Mouse (Mus musculus): ENCODE measurements around the gene H2-DMb2. TPM values are rescaled to one million over a fixed set of nuclear protein-coding genes. Genes with fewer than 3 reads are reported as not detected.
A peak's percentile ranks its signal among the peaks of the same experiment; 100 is the strongest.

H2-DMb2 gene
- polyA plus RNA-seq, 1 experiment from 2014 or later, result 0.98 TPM

DNA sequence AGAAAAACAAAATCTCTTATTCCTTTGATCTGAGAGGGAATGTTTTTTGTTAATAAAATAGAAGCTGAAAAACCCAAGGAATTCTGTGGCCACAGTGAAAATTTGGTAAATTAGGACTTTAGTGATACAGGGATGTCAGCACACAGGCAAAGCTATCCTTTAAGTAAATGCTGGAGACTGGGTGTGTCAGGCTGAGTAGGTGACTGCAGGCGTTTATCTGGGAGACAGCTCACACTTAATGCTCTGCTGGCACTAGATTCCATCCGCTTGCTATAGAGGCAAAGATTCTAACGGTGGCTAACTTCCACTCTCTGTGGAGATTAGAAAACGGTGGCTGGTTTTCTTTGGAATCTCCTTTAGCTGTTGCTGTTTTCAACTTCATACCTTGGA is 27.4 kb downstream of the H2-DMb2 start:
- ATAC-seq, result no peak
- Histone ChIP-seq H3K4me3 (ENCODE audit: low read depth, low read length) (no peak overlapping the region), H3K9ac (ENCODE audit: low read depth, low read length) (no peak overlapping the region), H3K27ac (ENCODE audit: low read depth, low read length) (no peak overlapping the region), H3K9me3 (ENCODE audit: control insufficient read depth) (0 out of 2 replicates have a peak, but pooled peaks cover 4% of the 10 kb centered on the region), H3K4me2 (replicated peaks; ENCODE audit: low read depth) (no peak overlapping the region), H3K4me1 (replicated peaks; ENCODE audit: control insufficient read depth, insufficient read depth, low read length) (no peaks in the 10 kb centered on the region), H3K36me3 (ENCODE audit: control insufficient read depth, insufficient read depth) (no peaks in the 10 kb centered on the region), H3K27me3 (replicated peaks; ENCODE audit: control insufficient read depth, insufficient read depth, low read length) (peaks cover 3% of the 10 kb centered on the region; the same call in 1 of the 2 replicates)
- no peak for TF ChIP-seq CTCF (IDR thresholded peaks at IDR 0.05; ENCODE audit: low read depth)
- WGBS, result 19% methylated on average over 4 of the region's 4 CpGs

DNA sequence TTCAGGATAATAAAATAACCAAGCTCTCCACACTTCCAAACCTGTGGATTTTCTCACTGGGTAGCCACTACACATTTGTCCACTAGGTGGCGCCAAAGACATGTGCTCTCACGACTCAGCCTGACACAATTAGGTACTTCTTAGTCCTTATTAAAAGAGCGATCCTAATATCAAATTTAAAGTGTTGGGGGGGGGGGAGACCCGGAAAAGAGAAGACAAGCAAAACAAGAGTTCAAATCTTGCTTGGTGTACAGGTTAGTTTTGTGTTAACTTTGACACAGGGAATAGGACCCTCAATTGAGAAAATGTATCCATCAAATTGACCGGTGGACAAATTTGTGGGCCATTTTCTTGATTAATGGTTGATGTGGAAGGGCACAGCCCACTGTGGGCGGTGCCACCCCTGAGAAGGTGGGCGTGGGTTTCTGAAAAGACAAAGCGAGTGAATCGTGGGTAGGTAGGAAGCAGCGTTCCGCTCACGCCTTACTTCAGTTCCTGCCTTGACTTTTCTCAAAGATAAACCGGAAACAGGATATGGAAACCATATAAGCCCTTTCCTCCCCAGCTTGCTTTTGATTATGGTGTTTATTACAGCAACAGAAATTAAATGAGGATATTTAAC is 27.9 kb downstream of the H2-DMb2 start:
- Histone ChIP-seq H3K36me3 (ENCODE audit: control insufficient read depth, insufficient read depth) (no peaks in the 10 kb centered on the region), H3K9me3 (ENCODE audit: control insufficient read depth) (0 out of 2 replicates have a peak, but pooled peaks cover 4% of the 10 kb centered on the region), H3K4me2 (replicated peaks; ENCODE audit: low read depth) (no peak overlapping the region), H3K4me3 (ENCODE audit: low read depth, low read length) (no peak overlapping the region), H3K4me1 (replicated peaks; ENCODE audit: control insufficient read depth, insufficient read depth, low read length) (no peaks in the 10 kb centered on the region), H3K27me3 (replicated peaks; ENCODE audit: control insufficient read depth, insufficient read depth, low read length) (peaks cover 3% of the 10 kb centered on the region; the same call in 1 of the 2 replicates), H3K27ac (ENCODE audit: low read depth, low read length) (no peak overlapping the region), H3K9ac (ENCODE audit: low read depth, low read length) (no peak overlapping the region)
- peak; percentile 94 for TF ChIP-seq CTCF (IDR thresholded peaks at IDR 0.05; ENCODE audit: low read depth)
- 0 out of 2 replicates have a peak, but pooled peaks have one; percentile 46 for ATAC-seq
- 37% methylated on average over 13 of the region's 13 CpGs for WGBS

DNA sequence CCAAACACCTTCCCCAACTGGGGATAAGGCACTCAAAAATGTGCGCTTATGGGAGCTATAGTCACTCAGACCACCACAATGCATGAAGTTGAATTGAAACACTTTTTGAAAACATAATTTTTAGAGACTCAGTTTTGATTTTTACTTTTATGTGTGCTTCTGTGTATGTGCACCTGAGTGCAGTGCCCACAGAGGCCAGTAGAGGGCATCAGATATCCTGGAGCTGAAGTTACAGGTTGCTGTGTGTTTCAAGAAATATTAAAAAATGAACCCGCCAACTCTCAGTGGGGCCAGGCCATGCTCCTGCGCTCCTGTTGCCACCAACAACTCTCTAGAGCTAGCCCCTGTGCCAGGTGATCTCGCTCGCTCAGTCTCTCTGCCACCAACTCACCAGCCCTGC is 29.4 kb downstream of the H2-DMb2 start:
- Histone ChIP-seq H3K9ac (ENCODE audit: low read depth, low read length) (no peak overlapping the region), H3K36me3 (ENCODE audit: control insufficient read depth, insufficient read depth) (no peaks in the 10 kb centered on the region), H3K4me2 (replicated peaks; ENCODE audit: low read depth) (no peak overlapping the region), H3K9me3 (ENCODE audit: control insufficient read depth) (0 out of 2 replicates have a peak, but pooled peaks cover 4% of the 10 kb centered on the region), H3K4me1 (replicated peaks; ENCODE audit: control insufficient read depth, insufficient read depth, low read length) (no peaks in the 10 kb centered on the region), H3K27me3 (replicated peaks; ENCODE audit: control insufficient read depth, insufficient read depth, low read length) (peaks cover 3% of the 10 kb centered on the region; the same call in 1 of the 2 replicates), H3K4me3 (ENCODE audit: low read depth, low read length) (no peak overlapping the region), H3K27ac (ENCODE audit: low read depth, low read length) (no peak overlapping the region)
- no peak for ATAC-seq
- WGBS, result 95% methylated on average over 5 of the region's 5 CpGs
- TF ChIP-seq CTCF (IDR thresholded peaks at IDR 0.05; ENCODE audit: low read depth), result peak; percentile 42

DNA sequence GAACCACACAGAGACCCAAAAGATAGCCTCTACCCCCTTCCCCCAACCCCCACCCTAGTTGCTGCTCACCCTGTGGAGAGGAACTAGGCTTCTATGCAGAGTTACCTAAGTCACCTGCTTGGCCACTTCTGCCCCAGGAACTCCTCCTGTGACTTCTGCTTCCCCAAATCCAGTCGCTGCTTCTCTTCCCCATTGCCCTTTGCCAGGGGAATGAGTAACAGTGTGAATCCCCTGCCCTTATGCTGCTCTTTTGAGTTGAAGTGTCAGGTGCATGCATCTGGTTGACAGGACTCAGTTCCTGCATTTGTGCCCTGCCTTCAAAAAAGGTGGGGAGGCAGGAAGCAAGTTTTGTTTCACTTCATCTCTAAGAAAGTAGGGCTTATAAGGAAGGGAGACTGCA is 31.0 kb downstream of the H2-DMb2 start:
- H3K4me3 ChIP-seq (ENCODE audit: low read depth, low read length), result no peak overlapping the region
- WGBS, result 68% methylated on average over 1 of the region's 1 CpGs
- H3K4me1 ChIP-seq (replicated peaks; ENCODE audit: control insufficient read depth, insufficient read depth, low read length), result no peaks in the 10 kb centered on the region
- H3K4me2 ChIP-seq (replicated peaks; ENCODE audit: low read depth), result no peak overlapping the region
- no peaks in the 10 kb centered on the region for H3K36me3 ChIP-seq (ENCODE audit: control insufficient read depth, insufficient read depth)
- H3K9ac ChIP-seq (ENCODE audit: low read depth, low read length), result no peak overlapping the region
- 0 out of 2 replicates have a peak, but pooled peaks cover 4% of the 10 kb centered on the region for H3K9me3 ChIP-seq (ENCODE audit: control insufficient read depth)
- no peak overlapping the region for H3K27ac ChIP-seq (ENCODE audit: low read depth, low read length)
- TF ChIP-seq CTCF (IDR thresholded peaks at IDR 0.05; ENCODE audit: low read depth), result no peak
- no peaks in the 10 kb centered on the region for H3K27me3 ChIP-seq (replicated peaks; ENCODE audit: control insufficient read depth, insufficient read depth, low read length)
- no peak for ATAC-seq

DNA sequence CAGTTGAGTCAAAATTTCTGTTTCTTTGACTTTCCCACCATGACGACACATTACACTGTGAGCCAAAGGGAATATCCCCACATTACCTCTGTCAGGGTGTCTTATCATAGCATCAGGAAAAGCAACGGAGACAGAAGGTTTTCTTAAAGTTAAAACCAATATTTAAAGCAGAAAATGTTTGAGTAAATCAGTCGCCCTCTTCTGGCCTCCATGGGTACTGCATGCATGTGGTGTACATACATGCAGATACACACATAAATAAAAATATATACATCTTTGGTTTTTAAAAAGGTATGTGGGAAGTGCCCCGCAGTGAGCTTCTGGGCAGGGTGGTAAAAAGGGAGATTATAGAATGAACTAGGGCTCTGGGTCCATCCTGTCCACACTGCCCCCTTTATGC is 34.1 kb downstream of the H2-DMb2 start:
- H3K36me3 ChIP-seq (ENCODE audit: control insufficient read depth, insufficient read depth), result no peaks in the 10 kb centered on the region
- no peak overlapping the region for H3K4me2 ChIP-seq (replicated peaks; ENCODE audit: low read depth)
- H3K4me3 ChIP-seq (ENCODE audit: low read depth, low read length), result no peak overlapping the region
- 0 out of 2 replicates have a peak, but pooled peaks cover 4% of the 10 kb centered on the region for H3K9me3 ChIP-seq (ENCODE audit: control insufficient read depth)
- no peak overlapping the region for H3K9ac ChIP-seq (ENCODE audit: low read depth, low read length)
- H3K4me1 ChIP-seq (replicated peaks; ENCODE audit: control insufficient read depth, insufficient read depth, low read length), result no peaks in the 10 kb centered on the region
- 72% methylated on average over 4 of the region's 4 CpGs for WGBS
- peak; percentile 47; the same call in 1 of the 2 replicates for TF ChIP-seq CTCF (IDR thresholded peaks at IDR 0.05; ENCODE audit: low read depth)
- no peaks in the 10 kb centered on the region for H3K27me3 ChIP-seq (replicated peaks; ENCODE audit: control insufficient read depth, insufficient read depth, low read length)
- no peak for ATAC-seq
- H3K27ac ChIP-seq (ENCODE audit: low read depth, low read length), result no peak overlapping the region

DNA sequence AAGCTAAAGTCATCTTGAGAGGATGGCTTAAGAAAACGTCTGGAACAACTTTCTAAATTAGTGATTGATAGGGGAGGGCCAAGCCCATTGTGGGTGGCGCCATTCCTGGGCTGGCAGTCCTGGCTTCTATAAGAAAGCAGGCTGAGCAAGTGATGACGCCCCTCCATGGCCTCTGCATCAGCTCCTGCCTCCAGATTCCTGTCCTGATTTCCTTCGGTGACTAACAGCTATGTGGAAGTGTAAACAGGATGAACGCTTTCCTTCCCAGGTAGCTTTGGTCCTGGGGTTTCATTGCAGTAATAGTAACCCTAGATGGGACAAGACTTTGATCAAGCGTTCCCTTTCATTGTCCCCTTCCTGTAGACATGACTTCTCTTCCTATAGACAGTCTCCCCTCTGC is 35.9 kb downstream of the H2-DMb2 start:
- H3K4me2 ChIP-seq (replicated peaks; ENCODE audit: low read depth), result no peak overlapping the region
- no peaks in the 10 kb centered on the region for H3K27me3 ChIP-seq (replicated peaks; ENCODE audit: control insufficient read depth, insufficient read depth, low read length)
- H3K4me1 ChIP-seq (replicated peaks; ENCODE audit: control insufficient read depth, insufficient read depth, low read length), result no peaks in the 10 kb centered on the region
- H3K36me3 ChIP-seq (ENCODE audit: control insufficient read depth, insufficient read depth), result no peaks in the 10 kb centered on the region
- no peaks in the 10 kb centered on the region for H3K9me3 ChIP-seq (ENCODE audit: control insufficient read depth)
- no peak for ATAC-seq
- 61% methylated on average over 6 of the region's 6 CpGs for WGBS
- TF ChIP-seq CTCF (IDR thresholded peaks at IDR 0.05; ENCODE audit: low read depth), result no peak
- no peak overlapping the region for H3K27ac ChIP-seq (ENCODE audit: low read depth, low read length)
- no peak overlapping the region for H3K4me3 ChIP-seq (ENCODE audit: low read depth, low read length)
- H3K9ac ChIP-seq (ENCODE audit: low read depth, low read length), result no peak overlapping the region

All from intestine, postnatal 0 days (tissue).